Mouse (Mus musculus): ENCODE results near the gene Habp4.

GRCm38 (mm10) chr13:64163147-64163715 is 1.6 kb downstream of the Habp4 start:
- TF ChIP-seq POLR2A (IDR thresholded peaks at IDR 0.05; ENCODE audit: extremely low read depth, insufficient read depth, low read length), result no peak
- TF ChIP-seq CTCF (IDR thresholded peaks at IDR 0.05; ENCODE audit: low read depth, low read length), result no peak
